Mouse (Mus musculus): ENCODE measurements at regions not wholly inside any gene's neighbourhood (a gene's known extent, or its start where the extent isn't known, plus 50 kb on each side); places are given as distances from the start of the nearest gene placed in this dataset.
A peak's percentile ranks its signal among the peaks of the same experiment; 100 is the strongest.

GRCm38 (mm10) chr14:105426597-105427334, 168.4 kb downstream of the Ndfip2 start:
- peak; percentile 3 to 8 for DNase-seq (ENCODE audit: low spot score in 2 of 2)

- no peak for DNase-seq (ENCODE audit: low spot score in 2 of 2)
Observed at GRCm38 (mm10) chr14:105417967-105418366, 159.6 kb downstream of the Ndfip2 start.

- DNase-seq (ENCODE audit: low spot score in 2 of 2): no peak
Observed at GRCm38 (mm10) chr14:105417458-105417960, 159.1 kb downstream of the Ndfip2 start.

GRCm38 (mm10) chr14:105416964-105417363, 158.6 kb downstream of the Ndfip2 start:
- DNase-seq (ENCODE audit: low spot score in 2 of 2): no peak

- no peak for DNase-seq (ENCODE audit: low spot score in 2 of 2)
Observed at GRCm38 (mm10) chr14:105404662-105405061, 146.3 kb downstream of the Ndfip2 start.

GRCm38 (mm10) chr14:105404241-105404640, 145.9 kb downstream of the Ndfip2 start:
- DNase-seq (ENCODE audit: low spot score in 2 of 2): no peak

GRCm38 (mm10) chr14:105403256-105403655, 144.9 kb downstream of the Ndfip2 start:
- no peak for DNase-seq (ENCODE audit: low spot score in 2 of 2)

- DNase-seq (ENCODE audit: low spot score in 2 of 2): no peak
Observed at GRCm38 (mm10) chr14:105402556-105402955, 144.2 kb downstream of the Ndfip2 start.

GRCm38 (mm10) chr14:105397467-105397866, 139.1 kb downstream of the Ndfip2 start:
- peak; percentile 17 to 55 for DNase-seq (ENCODE audit: low spot score in 2 of 2)

GRCm38 (mm10) chr14:105392079-105392813, 133.9 kb downstream of the Ndfip2 start:
- DNase-seq (ENCODE audit: low spot score in 2 of 2): no peak

- DNase-seq (ENCODE audit: low spot score in 2 of 2): no peak
Observed at GRCm38 (mm10) chr14:105391430-105391829, 133.1 kb downstream of the Ndfip2 start.

- DNase-seq (ENCODE audit: low spot score in 2 of 2): no peak
Observed at GRCm38 (mm10) chr14:105385119-105385518, 126.7 kb downstream of the Ndfip2 start.

- no peak for DNase-seq (ENCODE audit: low spot score in 2 of 2)
Observed at GRCm38 (mm10) chr14:105383382-105383781, 125.0 kb downstream of the Ndfip2 start.

GRCm38 (mm10) chr14:105380101-105380500, 121.7 kb downstream of the Ndfip2 start:
- DNase-seq (ENCODE audit: low spot score in 2 of 2): no peak

- no peak for DNase-seq (ENCODE audit: low spot score in 2 of 2)
Observed at GRCm38 (mm10) chr14:105377770-105378169, 119.4 kb downstream of the Ndfip2 start.

- DNase-seq (ENCODE audit: low spot score in 2 of 2): no peak
Observed at GRCm38 (mm10) chr14:105377035-105377621, 118.8 kb downstream of the Ndfip2 start.

- no peak for DNase-seq (ENCODE audit: low spot score in 2 of 2)
Observed at GRCm38 (mm10) chr14:105369637-105370435, 111.5 kb downstream of the Ndfip2 start.

GRCm38 (mm10) chr14:105360530-105360929, 102.2 kb downstream of the Ndfip2 start:
- no peak for DNase-seq (ENCODE audit: low spot score in 2 of 2)

GRCm38 (mm10) chr14:105359829-105360228, 101.5 kb downstream of the Ndfip2 start:
- DNase-seq (ENCODE audit: low spot score in 2 of 2): no peak

Data from frontal cortex, postnatal 14 days (tissue).